Mouse (Mus musculus): ENCODE data around the gene Arid2. TPM values are rescaled to one million over a fixed set of nuclear protein-coding genes. Genes with fewer than 3 reads are reported as not detected.
A peak's percentile ranks its signal among the peaks of the same experiment; 100 is the strongest.
"Not testable (repeated sequence)": the region's sequence is repeated elsewhere in the genome, so short reads cannot be mapped to it uniquely, and the experiment has no call there.

The Arid2 gene
- polyA plus RNA-seq, 1 experiment from 2014 or later, result 47.4 TPM

- Histone ChIP-seq H3K27me3 (ENCODE audit: control insufficient read depth, insufficient read depth, low read length) (no peaks in the 10 kb centered on the region), H3K4me1 (replicated peaks; ENCODE audit: control insufficient read depth, insufficient read depth, low read length) (no peaks in the 10 kb centered on the region), H3K36me3 (ENCODE audit: control insufficient read depth, insufficient read depth, low read length) (no peaks in the 10 kb centered on the region), H3K4me3 (ENCODE audit: low read depth, low read length) (no peak overlapping the region), H3K9me3 (ENCODE audit: control insufficient read depth, low read length) (no peaks in the 10 kb centered on the region), H3K4me2 (ENCODE audit: low read depth, low read length, severe bottlenecking) (no peak overlapping the region), H3K9ac (ENCODE audit: low read length) (no peak overlapping the region), H3K27ac (ENCODE audit: low read depth, low read length) (no peak overlapping the region)
- DNase-seq (ENCODE audit: low spot score) (no peak), ATAC-seq (replicated peaks; ENCODE audit: low FRiP score) (no peak)
- WGBS, result 70% methylated on average over 1 of the region's 1 CpGs
Observed at GRCm38 (mm10) chr15:96315664-96316063, 28.3 kb downstream of the Arid2 start.

GRCm38 (mm10) chr15:96319335-96319734, 32.0 kb downstream of the Arid2 start:
- no peak for ATAC-seq (replicated peaks; ENCODE audit: low FRiP score)
- Histone ChIP-seq H3K27ac (ENCODE audit: low read depth, low read length) (no peak overlapping the region), H3K36me3 (ENCODE audit: control insufficient read depth, insufficient read depth, low read length) (no peaks in the 10 kb centered on the region), H3K4me3 (ENCODE audit: low read depth, low read length) (no peak overlapping the region), H3K27me3 (ENCODE audit: control insufficient read depth, insufficient read depth, low read length) (no peaks in the 10 kb centered on the region), H3K4me1 (replicated peaks; ENCODE audit: control insufficient read depth, insufficient read depth, low read length) (no peaks in the 10 kb centered on the region), H3K9ac (ENCODE audit: low read length) (no peak overlapping the region), H3K9me3 (ENCODE audit: control insufficient read depth, low read length) (no peaks in the 10 kb centered on the region), H3K4me2 (ENCODE audit: low read depth, low read length, severe bottlenecking) (no peak overlapping the region)
- WGBS, result 85% methylated on average over 8 of the region's 8 CpGs
- no peak for DNase-seq (ENCODE audit: low spot score)

- no peak overlapping the region for H3K4me3 ChIP-seq (ENCODE audit: low read depth, low read length)
- 91% methylated on average over 7 of the region's 7 CpGs for whole genome bisulfite sequencing
- H3K9ac ChIP-seq (ENCODE audit: low read length), result no peak overlapping the region
- H3K36me3 ChIP-seq (ENCODE audit: control insufficient read depth, insufficient read depth, low read length), result no peaks in the 10 kb centered on the region
- H3K27me3 ChIP-seq (ENCODE audit: control insufficient read depth, insufficient read depth, low read length), result no peaks in the 10 kb centered on the region
- ATAC-seq (replicated peaks; ENCODE audit: low FRiP score) (no peak), DNase-seq (ENCODE audit: low spot score) (no peak)
- H3K4me1 ChIP-seq (replicated peaks; ENCODE audit: control insufficient read depth, insufficient read depth, low read length), result no peaks in the 10 kb centered on the region
- H3K9me3 ChIP-seq (ENCODE audit: control insufficient read depth, low read length), result no peaks in the 10 kb centered on the region
- no peak overlapping the region for H3K4me2 ChIP-seq (ENCODE audit: low read depth, low read length, severe bottlenecking)
- H3K27ac ChIP-seq (ENCODE audit: low read depth, low read length), result no peak overlapping the region
Observed at GRCm38 (mm10) chr15:96325726-96326328, 38.5 kb downstream of the Arid2 start.

- not testable (repeated sequence) for H3K9me3 ChIP-seq (ENCODE audit: control insufficient read depth, low read length); H3K9ac ChIP-seq (ENCODE audit: low read length); H3K36me3 ChIP-seq (ENCODE audit: control insufficient read depth, insufficient read depth, low read length); H3K4me3 ChIP-seq (ENCODE audit: low read depth, low read length); DNase-seq (ENCODE audit: low spot score); H3K4me2 ChIP-seq (ENCODE audit: low read depth, low read length, severe bottlenecking); H3K4me1 ChIP-seq (replicated peaks; ENCODE audit: control insufficient read depth, insufficient read depth, low read length); H3K27ac ChIP-seq (ENCODE audit: low read depth, low read length); ATAC-seq (replicated peaks; ENCODE audit: low FRiP score); H3K27me3 ChIP-seq (ENCODE audit: control insufficient read depth, insufficient read depth, low read length)
- 94% methylated on average over 3 of the region's 4 CpGs for WGBS
Observed at GRCm38 (mm10) chr15:96328722-96329121, 41.4 kb downstream of the Arid2 start.

GRCm38 (mm10) chr15:96330536-96330935, 43.2 kb downstream of the Arid2 start:
- no peak overlapping the region for H3K4me2 ChIP-seq (ENCODE audit: low read depth, low read length, severe bottlenecking)
- no peaks in the 10 kb centered on the region for H3K9me3 ChIP-seq (ENCODE audit: control insufficient read depth, low read length)
- H3K4me3 ChIP-seq (ENCODE audit: low read depth, low read length), result no peak overlapping the region
- no peak overlapping the region for H3K27ac ChIP-seq (ENCODE audit: low read depth, low read length)
- no peak overlapping the region for H3K9ac ChIP-seq (ENCODE audit: low read length)
- DNase-seq (ENCODE audit: low spot score) (no peak), ATAC-seq (replicated peaks; ENCODE audit: low FRiP score) (no peak)
- no peaks in the 10 kb centered on the region for H3K4me1 ChIP-seq (replicated peaks; ENCODE audit: control insufficient read depth, insufficient read depth, low read length)
- H3K36me3 ChIP-seq (ENCODE audit: control insufficient read depth, insufficient read depth, low read length), result no peaks in the 10 kb centered on the region
- WGBS, result 88% methylated on average over 3 of the region's 3 CpGs
- H3K27me3 ChIP-seq (ENCODE audit: control insufficient read depth, insufficient read depth, low read length), result no peaks in the 10 kb centered on the region

GRCm38 (mm10) chr15:96332468-96333213, 45.3 kb downstream of the Arid2 start:
- Histone ChIP-seq H3K4me1 (replicated peaks; ENCODE audit: control insufficient read depth, insufficient read depth, low read length) (no peaks in the 10 kb centered on the region), H3K27me3 (ENCODE audit: control insufficient read depth, insufficient read depth, low read length) (no peaks in the 10 kb centered on the region), H3K4me2 (ENCODE audit: low read depth, low read length, severe bottlenecking) (no peak overlapping the region), H3K4me3 (ENCODE audit: low read depth, low read length) (no peak overlapping the region), H3K9ac (ENCODE audit: low read length) (no peak overlapping the region), H3K9me3 (ENCODE audit: control insufficient read depth, low read length) (no peaks in the 10 kb centered on the region), H3K36me3 (ENCODE audit: control insufficient read depth, insufficient read depth, low read length) (no peaks in the 10 kb centered on the region), H3K27ac (ENCODE audit: low read depth, low read length) (no peak overlapping the region)
- DNase-seq (ENCODE audit: low spot score) (no peak), ATAC-seq (replicated peaks; ENCODE audit: low FRiP score) (no peak)
- WGBS, result 85% methylated on average over 9 of the region's 9 CpGs

GRCm38 (mm10) chr15:96333350-96333749, 46.0 kb downstream of the Arid2 start:
- H3K9ac ChIP-seq (ENCODE audit: low read length), result no peak overlapping the region
- H3K9me3 ChIP-seq (ENCODE audit: control insufficient read depth, low read length), result no peaks in the 10 kb centered on the region
- H3K27me3 ChIP-seq (ENCODE audit: control insufficient read depth, insufficient read depth, low read length), result no peaks in the 10 kb centered on the region
- no peaks in the 10 kb centered on the region for H3K4me1 ChIP-seq (replicated peaks; ENCODE audit: control insufficient read depth, insufficient read depth, low read length)
- H3K4me2 ChIP-seq (ENCODE audit: low read depth, low read length, severe bottlenecking), result no peak overlapping the region
- WGBS, result 61% methylated on average over 5 of the region's 5 CpGs
- H3K36me3 ChIP-seq (ENCODE audit: control insufficient read depth, insufficient read depth, low read length), result no peaks in the 10 kb centered on the region
- ATAC-seq (replicated peaks; ENCODE audit: low FRiP score) (0 out of 2 replicates have a peak, but pooled peaks have one; percentile 18), DNase-seq (ENCODE audit: low spot score) (no peak)
- no peak overlapping the region for H3K27ac ChIP-seq (ENCODE audit: low read depth, low read length)
- no peak overlapping the region for H3K4me3 ChIP-seq (ENCODE audit: low read depth, low read length)

- DNase-seq (ENCODE audit: low spot score), result no peak
- H3K27me3 ChIP-seq (ENCODE audit: control insufficient read depth, insufficient read depth, low read length), result no peaks in the 10 kb centered on the region
- no peaks in the 10 kb centered on the region for H3K9me3 ChIP-seq (ENCODE audit: control insufficient read depth, low read length)
- H3K4me3 ChIP-seq (ENCODE audit: low read depth, low read length), result no peak overlapping the region
- no peak for ATAC-seq (replicated peaks; ENCODE audit: low FRiP score)
- no peak overlapping the region for H3K9ac ChIP-seq (ENCODE audit: low read length)
- H3K4me1 ChIP-seq (replicated peaks; ENCODE audit: control insufficient read depth, insufficient read depth, low read length), result no peaks in the 10 kb centered on the region
- H3K36me3 ChIP-seq (ENCODE audit: control insufficient read depth, insufficient read depth, low read length), result no peaks in the 10 kb centered on the region
- no peak overlapping the region for H3K27ac ChIP-seq (ENCODE audit: low read depth, low read length)
- 93% methylated on average over 2 of the region's 2 CpGs for WGBS
- H3K4me2 ChIP-seq (ENCODE audit: low read depth, low read length, severe bottlenecking), result no peak overlapping the region
Observed at GRCm38 (mm10) chr15:96340924-96341323, 53.6 kb downstream of the Arid2 start.

GRCm38 (mm10) chr15:96342097-96342496, 54.8 kb downstream of the Arid2 start:
- Histone ChIP-seq H3K27me3 (ENCODE audit: control insufficient read depth, insufficient read depth, low read length) (no peaks in the 10 kb centered on the region), H3K4me3 (ENCODE audit: low read depth, low read length) (no peak overlapping the region), H3K4me1 (replicated peaks; ENCODE audit: control insufficient read depth, insufficient read depth, low read length) (no peaks in the 10 kb centered on the region), H3K27ac (ENCODE audit: low read depth, low read length) (no peak overlapping the region), H3K9me3 (ENCODE audit: control insufficient read depth, low read length) (no peaks in the 10 kb centered on the region), H3K9ac (ENCODE audit: low read length) (no peak overlapping the region), H3K36me3 (ENCODE audit: control insufficient read depth, insufficient read depth, low read length) (no peaks in the 10 kb centered on the region), H3K4me2 (ENCODE audit: low read depth, low read length, severe bottlenecking) (no peak overlapping the region)
- no peak for ATAC-seq (replicated peaks; ENCODE audit: low FRiP score)
- DNase-seq (ENCODE audit: low spot score), result no peak
- WGBS, result 94% methylated on average over 8 of the region's 8 CpGs

Measured in forebrain, embryonic 11.5 days (tissue).